15 mouse cellular contexts compared by ENCODE assay signal in genomic region chr2:180896819-180897625, GRCm38 (mm10). TPM values are rescaled to one million over a fixed set of nuclear protein-coding genes. Genes with fewer than 3 reads are reported as not detected.
DNase-seq lines count a peak whose midpoint lies in the region; ATAC-seq and TF ChIP-seq lines count a peak whose summit lies in the region.
"Had no signal": no experiment of that assay in that cellular context is flagged by ENCODE, and none has a peak within 500 bp of the region (broad histone marks: within the 10 kb centered on the region; RNA-seq: fewer than 3 reads in every experiment).

No protein-coding gene starts in this region.

- no peaks in the 10 kb centered on the region for H3K36me3 ChIP-seq in forebrain, embryonic 12.5 days (replicated peaks)
- H3K36me3 ChIP-seq in hindbrain, embryonic 16.5 days (ENCODE audit: control insufficient read depth, insufficient read depth, low read length) = no peaks in the 10 kb centered on the region
- peaks cover 11% of the 10 kb centered on the region for H3K36me3 ChIP-seq in midbrain, embryonic 14.5 days (ENCODE audit: control insufficient read depth, insufficient read depth, low read length)
- no peaks in the 10 kb centered on the region for H3K36me3 ChIP-seq in heart, adult 2 months (ENCODE audit: control insufficient read depth, insufficient read depth, low read length)
- H3K36me3 ChIP-seq: embryonic facial prominence, embryonic 12.5 days had no signal

- no peak overlapping the region for H3K9ac ChIP-seq in forebrain, embryonic 12.5 days
- peak overlapping the region; percentile 20; the same call in 1 of the 2 replicates for H3K9ac ChIP-seq in hindbrain, embryonic 16.5 days (ENCODE audit: low read depth, low read length)
- H3K9ac ChIP-seq in midbrain, embryonic 14.5 days (replicated peaks; ENCODE audit: low read length) = peak overlapping the region; percentile 1; the same call in 1 of the 2 replicates
- no peak overlapping the region for H3K9ac ChIP-seq in heart, adult 2 months (ENCODE audit: low read depth, low read length)
- H3K9ac ChIP-seq: embryonic facial prominence, embryonic 12.5 days; lung, embryonic 14.5 days had no signal

- intact Hi-C loops in heart, adult 2 months (cut with DNase I) = no loop called here

- TF ChIP-seq POLR2A in heart, adult 2 months (IDR thresholded peaks at IDR 0.05; ENCODE audit: insufficient read depth, low read depth, low read length) = no peak

- H3K27ac ChIP-seq in forebrain, embryonic 12.5 days = peak overlapping the region; percentile 99
- peak overlapping the region; percentile 70 for H3K27ac ChIP-seq in hindbrain, embryonic 16.5 days (ENCODE audit: low read depth, low read length)
- peak overlapping the region; percentile 100 for H3K27ac ChIP-seq in midbrain, embryonic 14.5 days (replicated peaks; ENCODE audit: low read depth, low read length)
- H3K27ac ChIP-seq in heart, adult 2 months = no peak overlapping the region
- H3K27ac ChIP-seq: embryonic facial prominence, embryonic 12.5 days; gastrocnemius, adult 2 months had no signal

- TF ChIP-seq CTCF in heart, adult 2 months (IDR thresholded peaks at IDR 0.05) = no peak

- DNase-seq in cerebellum, adult 9-10 months = peak; percentile 57
- peak; percentile 45 for DNase-seq in midbrain, embryonic 14.5 days
- DNase-seq in spleen, adult 18-20 months = no peak
- no peak for DNase-seq in kidney, adult 8-10 months
- no peak for DNase-seq in adipocyte (ENCODE audit: low spot score)
- DNase-seq in heart, adult 2 months = no peak
- DNase-seq: gastrocnemius, adult 2 months; heart, postnatal 10 days; lung, embryonic 14.5 days had no signal

- TF ChIP-seq EP300 in heart, adult 2 months (IDR thresholded peaks at IDR 0.05; ENCODE audit: insufficient read depth, low read depth, low read length) = no peak

- 72% methylated on average over 15 of the region's 15 CpGs for WGBS in forebrain, embryonic 12.5 days
- 57% methylated on average over 15 of the region's 15 CpGs for WGBS in hindbrain, embryonic 16.5 days
- 50% methylated on average over 15 of the region's 15 CpGs for WGBS in midbrain, embryonic 14.5 days
- WGBS in heart, adult 2 months = 65% methylated on average over 15 of the region's 15 CpGs

- H3K79me2 ChIP-seq in heart, adult 2 months (replicated peaks; ENCODE audit: control insufficient read depth, insufficient read depth, low read length) = no peaks in the 10 kb centered on the region

- H3K4me3 ChIP-seq in forebrain, embryonic 12.5 days (replicated peaks) = no peak overlapping the region
- no peak overlapping the region for H3K4me3 ChIP-seq in hindbrain, embryonic 16.5 days (ENCODE audit: low read length)
- no peak overlapping the region for H3K4me3 ChIP-seq in midbrain, embryonic 14.5 days (replicated peaks; ENCODE audit: low read depth, low read length)
- H3K4me3 ChIP-seq in heart, adult 2 months = no peak overlapping the region
- H3K4me3 ChIP-seq: embryonic facial prominence, embryonic 12.5 days; gastrocnemius, adult 2 months had no signal

- no peak for ATAC-seq in forebrain, embryonic 12.5 days (ENCODE audit: low FRiP score)
- ATAC-seq in hindbrain, embryonic 16.5 days = no peak
- ATAC-seq in midbrain, embryonic 14.5 days (ENCODE audit: low FRiP score, low TSS enrichment) = no peak

- H3K27me3 ChIP-seq in forebrain, embryonic 12.5 days = 0 out of 2 replicates have a peak, but pooled peaks cover 14% of the 10 kb centered on the region
- 0 out of 2 replicates have a peak, but pooled peaks cover under 1% of the 10 kb centered on the region for H3K27me3 ChIP-seq in hindbrain, embryonic 16.5 days (replicated peaks; ENCODE audit: control insufficient read depth, insufficient read depth, low read length)
- no peaks in the 10 kb centered on the region for H3K27me3 ChIP-seq in midbrain, embryonic 14.5 days (ENCODE audit: control insufficient read depth, insufficient read depth, low read length)
- H3K27me3 ChIP-seq in heart, adult 2 months (ENCODE audit: control insufficient read depth, insufficient read depth, low read length) = peaks cover 23% of the 10 kb centered on the region

- H3K9me3 ChIP-seq in forebrain, embryonic 12.5 days = no peaks in the 10 kb centered on the region
- H3K9me3 ChIP-seq in hindbrain, embryonic 16.5 days (ENCODE audit: control insufficient read depth, low read length) = no peaks in the 10 kb centered on the region
- no peaks in the 10 kb centered on the region for H3K9me3 ChIP-seq in midbrain, embryonic 14.5 days (ENCODE audit: control insufficient read depth, low read length)
- H3K9me3 ChIP-seq: embryonic facial prominence, embryonic 12.5 days had no signal

- no peak overlapping the region for H3K4me2 ChIP-seq in forebrain, embryonic 12.5 days
- no peak overlapping the region for H3K4me2 ChIP-seq in hindbrain, embryonic 16.5 days (ENCODE audit: low read length)
- H3K4me2 ChIP-seq in midbrain, embryonic 14.5 days (ENCODE audit: low read length) = peak overlapping the region; percentile 85
- H3K4me2 ChIP-seq: embryonic facial prominence, embryonic 12.5 days; lung, embryonic 14.5 days had no signal

- H3K4me1 ChIP-seq in forebrain, embryonic 12.5 days = peaks cover 42% of the 10 kb centered on the region
- H3K4me1 ChIP-seq in hindbrain, embryonic 16.5 days (ENCODE audit: control insufficient read depth, insufficient read depth, low read depth, low read length) = peaks cover 23% of the 10 kb centered on the region
- H3K4me1 ChIP-seq in midbrain, embryonic 14.5 days (ENCODE audit: control insufficient read depth, insufficient read depth, low read length) = peaks cover 31% of the 10 kb centered on the region
- no peaks in the 10 kb centered on the region; the same call in 1 of the 2 replicates for H3K4me1 ChIP-seq in heart, adult 2 months (ENCODE audit: control insufficient read depth, insufficient read depth, low read length)

RNA-seq across cellular contexts. Expression of gene Ythdf1, which starts 23.7 kb away (rescaled TPM):
- polyA plus RNA-seq in forebrain, embryonic 12.5 days (2016; fragmentation: Nextera tagmentation; extraction: Ambion mirVana) = 62.6 and 64.5 TPM in 2 replicates
- 12.0 and 33.7 TPM in 2 replicates for polyA plus RNA-seq in hindbrain, embryonic 16.5 days (2015; fragmentation: Nextera tagmentation; extraction: Ambion mirVana)
- 44.4 and 59.1 TPM in 2 replicates for polyA plus RNA-seq in midbrain, embryonic 14.5 days (2014; fragmentation: Nextera tagmentation; extraction: Ambion mirVana)
- total RNA-seq in heart, adult 2 months (2021) = 10 to 100 TPM; 31.7 to 36.4 TPM
- 30.8 and 51.1 TPM in 2 replicates for polyA plus RNA-seq in heart, adult 2 months (2012; rRNA removed)

RNA-seq across cellular contexts. Expression of gene Birc7, which starts 31.8 kb away (rescaled TPM):
- polyA plus RNA-seq in forebrain, embryonic 12.5 days (2016; fragmentation: Nextera tagmentation; extraction: Ambion mirVana) = 0.11 and 0.41 TPM in 2 replicates
- 0.13 and 0.26 TPM in 2 replicates for polyA plus RNA-seq in hindbrain, embryonic 16.5 days (2015; fragmentation: Nextera tagmentation; extraction: Ambion mirVana)
- 0.18 and 0.38 TPM in 2 replicates for polyA plus RNA-seq in midbrain, embryonic 14.5 days (2014; fragmentation: Nextera tagmentation; extraction: Ambion mirVana)
- not detected for total RNA-seq in heart, adult 2 months (2021)
- not detected in 2 replicates for polyA plus RNA-seq in heart, adult 2 months (2012; rRNA removed)
- total RNA-seq: gastrocnemius, adult 2 months; heart, postnatal 10 days; monocyte, adult 5-6 weeks had no signal
- polyA plus RNA-seq: embryonic facial prominence, embryonic 12.5 days; kidney, embryonic 16.5 days; limb, embryonic 11.5 days had no signal

RNA-seq across cellular contexts. Expression of gene Nkain4, which starts 57.5 kb away (rescaled TPM):
- polyA plus RNA-seq in forebrain, embryonic 12.5 days (2016; fragmentation: Nextera tagmentation; extraction: Ambion mirVana) = 39.4 and 43.5 TPM in 2 replicates
- polyA plus RNA-seq in hindbrain, embryonic 16.5 days (2015; fragmentation: Nextera tagmentation; extraction: Ambion mirVana) = 106 and 107 TPM in 2 replicates
- polyA plus RNA-seq in midbrain, embryonic 14.5 days (2014; fragmentation: Nextera tagmentation; extraction: Ambion mirVana) = 89.6 and 94.9 TPM in 2 replicates
- 1 to 10 TPM; 7.0 to 7.3 TPM for total RNA-seq in heart, adult 2 months (2021)
- polyA plus RNA-seq in heart, adult 2 months (2012; rRNA removed) = 18.0 and 29.4 TPM in 2 replicates
- total RNA-seq: monocyte, adult 5-6 weeks had no signal

Comparison
In these comparisons a context has a peak if more than half of its experiments do, and no peak if none do; other contexts are left out.
1. DNase-seq: peak in cerebellum, adult 9-10 months (single experiment) and midbrain, embryonic 14.5 days (single experiment); none in spleen, adult 18-20 months (0 of 2), kidney, adult 8-10 months (0 of 2), adipocyte (single experiment) and heart, adult 2 months (0 of 2).
2. H3K9ac ChIP-seq: peak in hindbrain, embryonic 16.5 days (single experiment) and midbrain, embryonic 14.5 days (single experiment); none in forebrain, embryonic 12.5 days (single experiment) and heart, adult 2 months (single experiment).